Mouse (Mus musculus) yolk sac, embryonic 10.5 days (tissue): ENCODE data around the gene Rtn4rl1.

Experiments used
- DNase-seq: peaks from one replicate; pipeline ENCODE4 v3.0.0-alpha.2; 2017; ENCODE audit warnings: low spot score

The Rtn4rl1 gene

DNA sequence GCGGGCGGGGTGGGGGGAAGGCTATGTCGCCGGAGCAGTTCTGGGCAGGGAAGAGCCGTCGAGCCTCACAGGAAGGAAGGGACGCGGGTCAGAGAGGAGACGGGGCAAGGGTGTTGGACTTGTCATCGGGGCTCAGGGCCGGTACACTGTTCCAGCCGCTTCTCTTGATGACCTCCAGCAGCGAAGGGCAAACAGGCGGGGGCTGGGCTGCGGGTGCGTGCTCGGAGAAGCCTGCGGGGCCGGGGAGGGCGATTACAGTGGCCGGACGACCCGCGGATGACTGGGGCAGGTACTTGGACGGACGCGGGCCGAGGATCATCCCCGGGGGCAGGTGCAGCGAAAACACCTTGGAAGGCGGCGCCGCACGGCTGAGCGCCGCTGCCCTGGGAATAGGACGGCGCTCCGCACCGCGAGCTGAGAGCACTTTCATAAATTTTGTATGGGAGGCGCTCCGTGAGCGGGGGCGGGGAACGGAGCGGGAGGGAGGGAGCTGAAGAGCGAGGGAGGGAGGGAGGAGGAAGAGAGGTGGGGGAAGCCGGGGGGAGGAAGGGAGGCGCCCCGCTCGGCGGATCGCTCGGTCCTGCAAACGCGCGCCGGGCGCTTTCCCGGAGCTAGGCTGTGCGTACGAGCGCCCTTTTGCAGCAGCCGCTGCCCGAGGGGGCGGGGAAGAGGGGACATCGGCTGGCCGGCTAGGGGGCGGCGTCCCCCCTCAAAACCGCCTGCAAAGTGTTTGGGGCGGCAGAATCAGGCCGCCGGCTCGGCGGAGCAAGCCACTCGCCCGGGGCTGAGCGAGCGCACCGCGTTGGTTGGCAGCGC lies at the start of gene Rtn4rl1:
Gene Rtn4rl1, plus strand, starts transcription at position 528 of the 816 bp plus-strand sequence.
- peak; percentile 37 for DNase-seq

GRCm38 (mm10) chr11:75145841-75146240 lies 47.7 kb upstream of the Rtn4rl1 start:
- no peak for DNase-seq

DNA sequence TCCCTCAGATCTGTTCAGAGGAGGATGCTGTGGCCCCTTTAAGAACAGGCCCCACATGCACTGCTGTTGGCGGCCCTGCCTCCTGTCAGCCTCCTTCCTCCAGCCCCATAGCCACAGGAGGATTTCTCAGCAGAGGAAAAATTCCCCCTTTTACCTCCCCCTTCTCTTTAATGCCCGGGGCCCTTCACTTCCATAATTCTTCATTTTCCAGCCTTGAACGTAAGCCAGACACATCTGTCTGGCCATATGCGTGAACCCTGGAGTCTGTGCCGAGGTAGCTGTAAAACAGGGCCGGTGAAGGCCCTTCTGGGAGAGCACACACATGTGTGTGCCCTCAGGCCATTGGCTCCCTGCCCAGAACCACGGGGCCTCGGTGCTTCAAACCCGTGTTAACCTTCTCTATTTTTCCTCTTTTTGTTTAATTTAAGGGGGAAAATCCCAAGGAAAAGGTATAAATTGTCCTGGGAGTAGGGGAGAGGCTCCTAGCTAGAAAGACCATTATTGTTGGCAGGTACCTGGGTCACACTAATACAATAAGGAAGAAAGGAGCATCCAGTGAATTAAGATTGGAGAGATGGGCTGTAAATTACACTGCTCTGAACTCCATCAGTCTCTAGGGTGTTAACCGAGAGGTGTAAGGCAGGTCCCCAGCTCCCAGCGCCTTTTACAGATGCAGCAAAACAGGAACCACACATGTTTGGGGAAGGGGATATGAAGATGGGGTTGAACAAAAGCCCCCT lies 46.3 kb upstream of the Rtn4rl1 start:
- DNase-seq, result no peak

DNA sequence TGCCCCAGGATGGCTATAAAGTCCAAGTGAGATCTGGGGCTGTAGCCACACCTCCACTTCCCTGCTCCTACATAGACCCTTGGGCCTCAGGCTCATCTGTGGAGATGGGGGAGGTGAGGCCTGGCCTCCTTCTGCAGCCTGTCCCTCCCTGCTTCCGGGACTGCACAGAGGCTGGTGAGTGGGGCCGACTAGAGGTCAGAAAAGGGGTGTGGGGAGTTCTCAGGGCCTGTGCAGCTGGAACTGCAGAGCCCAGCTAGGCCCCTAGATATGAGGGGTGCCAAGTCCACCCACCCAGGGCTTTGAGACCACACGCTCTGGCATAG lies 45.8 kb upstream of the Rtn4rl1 start:
- no peak for DNase-seq

DNA sequence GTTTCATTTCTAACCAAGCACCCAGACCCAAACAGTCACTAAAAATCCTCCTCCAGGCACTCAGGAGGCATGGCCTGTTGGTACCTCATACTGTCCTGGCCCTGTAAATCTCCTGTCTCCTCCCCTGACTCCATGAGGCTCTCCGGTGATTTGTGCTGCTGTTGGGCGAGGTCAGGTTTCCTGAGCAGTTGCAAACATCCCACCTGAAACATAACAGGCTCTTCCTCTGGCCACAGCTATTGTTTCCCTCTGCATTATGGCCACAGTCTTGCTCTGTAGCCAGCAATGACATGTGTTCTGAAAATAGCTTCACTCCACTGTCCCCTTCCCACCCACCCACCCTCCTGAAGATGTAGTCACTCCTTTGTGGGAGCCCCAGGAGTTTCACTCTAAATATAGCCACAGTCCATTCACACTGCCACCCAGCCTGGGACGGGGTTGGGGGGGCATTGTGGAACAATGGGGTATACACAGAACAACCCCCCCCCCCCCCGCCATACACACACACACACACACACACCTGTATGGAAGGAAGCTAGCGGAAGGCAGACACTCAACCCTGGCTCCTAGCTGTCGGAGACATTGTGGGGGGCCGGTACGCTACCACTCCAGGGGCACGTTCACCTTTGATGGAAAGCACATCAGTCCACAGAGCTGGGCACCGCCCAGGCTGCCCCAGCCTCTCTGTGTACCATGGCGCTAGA lies 45.1 kb upstream of the Rtn4rl1 start:
- DNase-seq, result no peak

DNA sequence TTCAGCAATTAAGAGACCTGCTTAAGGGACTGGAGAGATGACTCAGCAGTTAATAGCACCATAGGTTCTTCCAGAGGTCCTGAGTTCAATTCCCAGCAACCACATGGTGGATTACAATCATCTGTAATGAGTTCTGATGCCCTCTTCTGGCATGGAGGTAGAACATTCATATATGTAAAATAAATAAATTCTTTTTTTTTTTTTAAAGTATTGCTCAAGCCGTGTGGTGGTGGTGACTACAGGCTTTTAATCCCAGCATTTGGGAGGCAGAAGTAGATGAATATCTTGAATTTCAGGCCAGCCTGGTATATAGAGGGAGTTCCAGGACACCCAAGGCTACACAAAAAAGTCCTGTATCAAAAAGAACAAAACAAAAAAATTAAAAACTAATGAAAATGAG lies 43.2 kb upstream of the Rtn4rl1 start:
- DNase-seq, result no peak

GRCm38 (mm10) chr11:75152603-75153557 lies 40.7 kb upstream of the Rtn4rl1 start:
- DNase-seq, result no peak

- DNase-seq, result no peak
These were observed 39.5 kb upstream of the Rtn4rl1 start for GRCm38 (mm10) chr11:75154053-75154585.

GRCm38 (mm10) chr11:75155985-75156384 lies 37.6 kb upstream of the Rtn4rl1 start:
- no peak for DNase-seq

GRCm38 (mm10) chr11:75156416-75156815 lies 37.2 kb upstream of the Rtn4rl1 start:
- DNase-seq, result no peak

DNA sequence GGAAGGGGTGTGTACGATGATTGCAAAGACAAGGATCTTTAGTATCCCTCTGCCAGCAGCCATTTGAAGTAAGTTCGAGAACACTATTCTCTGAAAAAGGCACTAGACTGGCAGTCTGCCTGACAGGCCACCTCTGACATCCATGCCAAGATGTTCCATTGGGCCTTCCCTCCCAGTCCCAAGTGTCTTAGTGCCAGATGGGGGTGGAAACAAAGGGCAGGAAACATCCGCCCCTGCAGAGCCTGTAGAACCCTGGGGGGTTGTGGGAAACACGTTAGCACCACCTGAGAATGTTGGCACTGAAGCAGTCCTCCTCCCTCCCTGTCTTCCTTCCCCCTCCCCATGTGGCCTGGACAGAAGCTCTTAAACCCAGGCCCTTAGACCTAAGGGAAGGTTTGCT lies 36.5 kb upstream of the Rtn4rl1 start:
- DNase-seq, result no peak

GRCm38 (mm10) chr11:75157901-75158300 lies 35.7 kb upstream of the Rtn4rl1 start:
- DNase-seq, result no peak

GRCm38 (mm10) chr11:75158432-75158831 lies 35.2 kb upstream of the Rtn4rl1 start:
- DNase-seq, result no peak

- no peak for DNase-seq
These were observed 34.0 kb upstream of the Rtn4rl1 start for GRCm38 (mm10) chr11:75159564-75159963.

GRCm38 (mm10) chr11:75160954-75161353 lies 32.6 kb upstream of the Rtn4rl1 start:
- DNase-seq, result no peak

- DNase-seq, result no peak
These were observed 32.1 kb upstream of the Rtn4rl1 start for GRCm38 (mm10) chr11:75161417-75162008.

DNA sequence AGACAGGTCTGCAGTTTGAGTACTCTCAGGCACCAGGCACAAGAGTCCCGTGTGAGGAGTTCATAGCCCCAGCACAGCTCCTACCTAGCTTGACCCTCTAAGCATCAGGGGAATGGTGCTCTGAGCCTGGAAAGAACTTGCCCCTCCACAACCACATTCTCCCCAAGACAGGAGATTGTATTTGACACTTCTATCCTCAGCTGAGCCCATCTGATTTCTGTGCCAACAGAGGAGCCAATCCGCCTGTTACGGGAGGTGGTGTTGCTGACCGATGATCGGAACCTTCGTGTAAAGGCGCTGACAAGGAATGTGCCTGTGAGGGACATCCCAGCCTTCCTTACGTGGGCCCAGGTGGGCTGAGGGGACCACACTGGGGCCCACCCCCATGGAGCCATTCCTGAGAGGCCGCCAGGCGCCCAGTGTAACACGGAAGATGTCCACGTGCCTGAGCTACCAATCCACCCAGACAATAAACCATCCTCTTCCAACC lies 30.9 kb upstream of the Rtn4rl1 start:
- DNase-seq, result no peak

DNA sequence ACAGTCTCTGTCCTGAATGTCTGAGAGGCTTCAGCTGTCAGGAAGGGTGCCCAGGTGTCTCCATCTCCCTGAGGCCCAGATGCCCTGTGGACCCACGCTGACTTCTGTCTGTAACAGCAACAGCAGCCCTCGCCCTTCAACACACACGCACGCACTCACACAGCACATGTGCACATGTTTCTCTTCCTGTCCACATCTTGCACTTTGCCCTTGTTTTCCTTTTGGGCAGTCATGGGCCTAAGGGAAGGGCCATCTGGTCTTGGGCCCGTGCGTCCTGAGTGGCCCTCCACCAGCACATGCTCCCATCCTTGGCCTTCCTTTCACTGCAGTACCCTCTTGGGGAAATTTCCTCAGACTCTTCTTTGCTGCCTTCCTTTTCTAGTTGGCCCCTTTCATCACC lies 30.2 kb upstream of the Rtn4rl1 start:
- no peak for DNase-seq

DNA sequence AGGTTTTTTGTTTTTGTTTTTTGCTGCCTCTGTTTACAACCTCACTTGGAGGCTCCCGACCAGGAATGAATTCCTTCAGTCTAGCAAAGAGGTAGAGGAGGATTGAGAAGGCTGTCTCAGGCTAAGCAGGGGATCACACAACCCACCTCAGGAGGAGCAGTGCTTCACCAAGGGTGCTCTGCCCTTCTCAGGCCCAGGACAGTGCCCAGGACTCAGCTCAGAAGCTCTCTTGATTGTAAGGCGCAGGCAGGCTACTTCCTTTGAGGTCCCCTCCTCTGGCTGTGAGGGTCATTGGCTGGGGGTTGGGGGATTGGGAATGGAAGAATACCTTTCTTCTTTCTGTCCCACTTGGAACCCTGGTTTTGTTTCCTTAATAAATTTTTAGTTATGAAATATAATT lies 29.5 kb upstream of the Rtn4rl1 start:
- no peak for DNase-seq

- DNase-seq, result no peak
These were observed 28.8 kb upstream of the Rtn4rl1 start for GRCm38 (mm10) chr11:75164750-75165149.
